Comparison of ENCODE assay signal across 25 mouse cellular contexts in genomic region chr8:114344789-114345188, GRCm38 (mm10).
DNase-seq lines count a peak whose midpoint lies in the region; ATAC-seq and TF ChIP-seq lines count a peak whose summit lies in the region.
"Had no signal": no experiment of that assay in that cellular context is flagged by ENCODE, and none has a peak within 500 bp of the region (broad histone marks: within the 10 kb centered on the region; RNA-seq: fewer than 3 reads in every experiment).

No protein-coding gene starts in this region.

- peaks cover 4% of the 10 kb centered on the region; the same call in 1 of the 2 replicates for H3K4me1 ChIP-seq in hindbrain, embryonic 13.5 days (replicated peaks)
- 0 out of 2 replicates have a peak, but pooled peaks cover 6% of the 10 kb centered on the region for H3K4me1 ChIP-seq in hindbrain, embryonic 14.5 days (replicated peaks; ENCODE audit: control insufficient read depth, insufficient read depth, low read length)
- no peaks in the 10 kb centered on the region for H3K4me1 ChIP-seq in lung, embryonic 14.5 days (ENCODE audit: insufficient read depth)
- peaks cover 15% of the 10 kb centered on the region for H3K4me1 ChIP-seq in limb, embryonic 13.5 days
- no peaks in the 10 kb centered on the region for H3K4me1 ChIP-seq in limb, embryonic 14.5 days (ENCODE audit: control insufficient read depth, insufficient read depth, low read length)
- H3K4me1 ChIP-seq: embryonic facial prominence, embryonic 13.5 days; forebrain, embryonic 10.5 days; forebrain, embryonic 13.5 days; heart, embryonic 10.5 days; heart, embryonic 13.5 days had no signal

- H3K9me3 ChIP-seq in hindbrain, embryonic 13.5 days: no peaks in the 10 kb centered on the region
- no peaks in the 10 kb centered on the region for H3K9me3 ChIP-seq in hindbrain, embryonic 14.5 days (ENCODE audit: control insufficient read depth, low read length)
- no peaks in the 10 kb centered on the region for H3K9me3 ChIP-seq in lung, embryonic 14.5 days (ENCODE audit: low read depth, low read length)
- 0 out of 2 replicates have a peak, but pooled peaks cover 4% of the 10 kb centered on the region for H3K9me3 ChIP-seq in limb, embryonic 13.5 days
- no peaks in the 10 kb centered on the region for H3K9me3 ChIP-seq in limb, embryonic 14.5 days (ENCODE audit: control insufficient read depth, low read length)
- H3K9me3 ChIP-seq: embryonic facial prominence, embryonic 13.5 days; forebrain, embryonic 10.5 days; forebrain, embryonic 13.5 days; heart, embryonic 10.5 days; heart, embryonic 13.5 days had no signal

- H3K4me3 ChIP-seq in hindbrain, embryonic 13.5 days: no peak overlapping the region
- no peak overlapping the region for H3K4me3 ChIP-seq in hindbrain, embryonic 14.5 days (replicated peaks; ENCODE audit: low read length)
- H3K4me3 ChIP-seq in lung, embryonic 14.5 days (ENCODE audit: low read depth, low read length): no peak overlapping the region
- H3K4me3 ChIP-seq in limb, embryonic 13.5 days: no peak overlapping the region
- H3K4me3 ChIP-seq in limb, embryonic 14.5 days (replicated peaks; ENCODE audit: low read length): no peak overlapping the region
- H3K4me3 ChIP-seq: embryonic facial prominence, embryonic 13.5 days; forebrain, embryonic 10.5 days; forebrain, embryonic 13.5 days; heart, adult 2 months; heart, embryonic 10.5 days; heart, embryonic 13.5 days had no signal

- no peak for TF ChIP-seq CTCF in lung, embryonic 14.5 days (IDR thresholded peaks at IDR 0.05; ENCODE audit: low read depth)

- peak overlapping the region; percentile 18; the same call in 1 of the 2 replicates for H3K27ac ChIP-seq in hindbrain, embryonic 13.5 days
- no peak overlapping the region for H3K27ac ChIP-seq in hindbrain, embryonic 14.5 days
- H3K27ac ChIP-seq in lung, embryonic 14.5 days (ENCODE audit: low read depth): no peak overlapping the region
- H3K27ac ChIP-seq in limb, embryonic 13.5 days: peak overlapping the region; percentile 33; the same call in 1 of the 2 replicates
- H3K27ac ChIP-seq in limb, embryonic 14.5 days (replicated peaks; ENCODE audit: low read depth, low read length): 0 out of 2 replicates have a peak overlapping the region, but pooled peaks have one; percentile 16
- H3K27ac ChIP-seq: embryonic facial prominence, embryonic 13.5 days; forebrain, embryonic 10.5 days; forebrain, embryonic 13.5 days; heart, adult 2 months; heart, embryonic 10.5 days; heart, embryonic 13.5 days had no signal

- H3K27me3 ChIP-seq in hindbrain, embryonic 13.5 days: no peaks in the 10 kb centered on the region
- H3K27me3 ChIP-seq in hindbrain, embryonic 14.5 days (ENCODE audit: control insufficient read depth, insufficient read depth, low read length): no peaks in the 10 kb centered on the region
- H3K27me3 ChIP-seq in lung, embryonic 14.5 days (ENCODE audit: insufficient read depth, low read length): no peaks in the 10 kb centered on the region
- H3K27me3 ChIP-seq in limb, embryonic 13.5 days: no peaks in the 10 kb centered on the region
- H3K27me3 ChIP-seq in limb, embryonic 14.5 days (ENCODE audit: control insufficient read depth, insufficient read depth, low read length): no peaks in the 10 kb centered on the region
- H3K27me3 ChIP-seq: embryonic facial prominence, embryonic 13.5 days; forebrain, embryonic 13.5 days; heart, embryonic 13.5 days had no signal

- WGBS in hindbrain, embryonic 13.5 days: 73% methylated on average over 5 of the region's 5 CpGs
- 60% methylated on average over 5 of the region's 5 CpGs for WGBS in hindbrain, embryonic 14.5 days
- WGBS in lung, embryonic 14.5 days: 49% methylated on average over 5 of the region's 5 CpGs
- WGBS in limb, embryonic 13.5 days: 21% methylated on average over 5 of the region's 5 CpGs
- WGBS in limb, embryonic 14.5 days: 19% methylated on average over 5 of the region's 5 CpGs

- no peak overlapping the region for H3K4me2 ChIP-seq in hindbrain, embryonic 13.5 days
- no peak overlapping the region for H3K4me2 ChIP-seq in hindbrain, embryonic 14.5 days (replicated peaks)
- H3K4me2 ChIP-seq in lung, embryonic 14.5 days: no peak overlapping the region
- peak overlapping the region; percentile 48 for H3K4me2 ChIP-seq in limb, embryonic 13.5 days (replicated peaks)
- H3K4me2 ChIP-seq in limb, embryonic 14.5 days (replicated peaks; ENCODE audit: low read depth, low read length, severe bottlenecking): 0 out of 2 replicates have a peak overlapping the region, but pooled peaks have one; percentile 10
- H3K4me2 ChIP-seq: embryonic facial prominence, embryonic 13.5 days; forebrain, embryonic 13.5 days; heart, embryonic 13.5 days had no signal

- TF ChIP-seq POLR2A in limb, embryonic 14.5 days (IDR thresholded peaks at IDR 0.05; ENCODE audit: borderline replicate concordance, extremely low read depth, insufficient read depth, insufficient read length): no peak

- no peak for ATAC-seq in hindbrain, embryonic 13.5 days (ENCODE audit: low FRiP score)
- ATAC-seq in hindbrain, embryonic 14.5 days (ENCODE audit: low FRiP score): no peak
- ATAC-seq in lung, embryonic 14.5 days (ENCODE audit: insufficient read depth): no peak
- peak; percentile 69; the same call in 1 of the 2 replicates for ATAC-seq in limb, embryonic 13.5 days (ENCODE audit: low FRiP score, low read depth)
- peak; percentile 30 for ATAC-seq in limb, embryonic 14.5 days (ENCODE audit: low FRiP score, low read depth)
- ATAC-seq: CD4-positive, CD25-positive, alpha-beta regulatory T cell, adult 4 months; forebrain, embryonic 13.5 days had no signal

- peaks cover 3% of the 10 kb centered on the region for H3K36me3 ChIP-seq in hindbrain, embryonic 13.5 days
- H3K36me3 ChIP-seq in hindbrain, embryonic 14.5 days (replicated peaks; ENCODE audit: control insufficient read depth, insufficient read depth): no peaks in the 10 kb centered on the region
- H3K36me3 ChIP-seq in lung, embryonic 14.5 days (ENCODE audit: insufficient read depth): no peaks in the 10 kb centered on the region
- H3K36me3 ChIP-seq in limb, embryonic 13.5 days: no peaks in the 10 kb centered on the region
- H3K36me3 ChIP-seq in limb, embryonic 14.5 days (ENCODE audit: control insufficient read depth, insufficient read depth, low read length): no peaks in the 10 kb centered on the region
- H3K36me3 ChIP-seq: embryonic facial prominence, embryonic 13.5 days; forebrain, embryonic 10.5 days; heart, embryonic 10.5 days; heart, embryonic 13.5 days had no signal

- no peak overlapping the region for H3K9ac ChIP-seq in hindbrain, embryonic 13.5 days
- no peak overlapping the region for H3K9ac ChIP-seq in hindbrain, embryonic 14.5 days
- no peak overlapping the region for H3K9ac ChIP-seq in lung, embryonic 14.5 days
- H3K9ac ChIP-seq in limb, embryonic 13.5 days: no peak overlapping the region
- H3K9ac ChIP-seq in limb, embryonic 14.5 days (ENCODE audit: low read depth, low read length, severe bottlenecking): no peak overlapping the region
- H3K9ac ChIP-seq: embryonic facial prominence, embryonic 13.5 days; forebrain, embryonic 13.5 days; heart, embryonic 13.5 days had no signal

- DNase-seq in hindbrain, embryonic 14.5 days (ENCODE audit: low spot score): no peak
- peak; percentile 28 for DNase-seq in lung, embryonic 14.5 days
- no peak for DNase-seq in lung, postnatal 14 days
- peak; percentile 80 for DNase-seq in limb, embryonic 14.5 days (ENCODE audit: low spot score)
- DNase-seq in left cerebral cortex, adult 11 months (ENCODE audit: low spot score): no peak
- no peak for DNase-seq in gastrocnemius, adult 18-20 months (ENCODE audit: low spot score)
- DNase-seq: adrenal gland, adult 2 months; adrenal gland, postnatal 14 days; cerebellum, adult 11 months; cerebellum, adult 2 months; cerebellum, adult 9-11 months; cerebellum, postnatal 25 days; gastrocnemius, postnatal 10 days; gastrocnemius, postnatal 36 days; heart, adult 2 months; heart, postnatal 14 days; heart, postnatal 4 days had no signal

Comparison
In these comparisons a context has a peak if more than half of its experiments do, and no peak if none do; other contexts are left out.
1. H3K27ac ChIP-seq: peak in hindbrain, embryonic 13.5 days (single experiment), limb, embryonic 13.5 days (single experiment) and limb, embryonic 14.5 days (single experiment); none in hindbrain, embryonic 14.5 days (single experiment) and lung, embryonic 14.5 days (single experiment).
2. DNase-seq: peak in lung, embryonic 14.5 days (single experiment) and limb, embryonic 14.5 days (single experiment); none in hindbrain, embryonic 14.5 days (single experiment), lung, postnatal 14 days (single experiment), left cerebral cortex, adult 11 months (single experiment) and gastrocnemius, adult 18-20 months (single experiment).
3. ATAC-seq: peak in limb, embryonic 13.5 days (single experiment) and limb, embryonic 14.5 days (single experiment); none in hindbrain, embryonic 13.5 days (single experiment), hindbrain, embryonic 14.5 days (single experiment) and lung, embryonic 14.5 days (single experiment).
4. H3K4me2 ChIP-seq: peak in limb, embryonic 13.5 days (single experiment) and limb, embryonic 14.5 days (single experiment); none in hindbrain, embryonic 13.5 days (single experiment), hindbrain, embryonic 14.5 days (single experiment) and lung, embryonic 14.5 days (single experiment).